Mouse (Mus musculus) liver, postnatal 0 days (tissue): ENCODE results near the gene Kcnn1. TPM values are rescaled to one million over a fixed set of nuclear protein-coding genes. Genes with fewer than 3 reads are reported as not detected.

Experiments used
- ATAC-seq: fragments of 200-750 bp; cut with Nextera tagmentation; 2 replicates; pipeline ENCODE4 v1.8.0; 2017; ENCODE audit warnings: mild to moderate bottlenecking, moderate library complexity
- DNase-seq: peaks from one replicate; pipeline ENCODE4 v3.0.0-alpha.2; 2016
- H3K27ac ChIP-seq: fragments of 300-500 bp; sonication (generic); 2 replicates; pipeline ENCODE4 v1.5.1; 2014; ENCODE audit warnings: antibody characterized with exemption, moderate library complexity, mild to moderate bottlenecking, low read depth
- H3K27me3 ChIP-seq: fragments of 300-500 bp; sonication (generic); 2 replicates; pipeline ENCODE4 v1.6.1; 2014; ENCODE audit warnings: low read length, control low read depth, mixed read lengths; ENCODE audit not compliant: insufficient read depth
- H3K36me3 ChIP-seq: fragments of 300-500 bp; sonication (generic); replicated peaks from 2 replicates; pipeline ENCODE4 v1.6.1; 2014; ENCODE audit warnings: mild to moderate bottlenecking, control low read depth, low read length, moderate library complexity, mixed read lengths; ENCODE audit not compliant: insufficient read depth
- H3K4me1 ChIP-seq: fragments of 300-500 bp; sonication (generic); 2 replicates; pipeline ENCODE4 v1.6.1; 2014; ENCODE audit warnings: antibody characterized with exemption, mild to moderate bottlenecking, control low read depth; ENCODE audit not compliant: insufficient read depth
- H3K4me2 ChIP-seq: fragments of 300-500 bp; sonication (generic); 2 replicates; pipeline ENCODE4 v1.6.1; 2014; ENCODE audit warnings: low read depth, mild to moderate bottlenecking, low read length, moderate library complexity, mixed read lengths
- H3K4me3 ChIP-seq: fragments of 300-500 bp; sonication (generic); 2 replicates; pipeline ENCODE4 v1.5.1; 2014; ENCODE audit warnings: low read depth, low read length
- H3K9ac ChIP-seq: fragments of 300-500 bp; sonication (generic); replicated peaks from 2 replicates; pipeline ENCODE4 v1.6.1; 2014; ENCODE audit warnings: mild to moderate bottlenecking, moderate library complexity
- H3K9me3 ChIP-seq: fragments of 300-500 bp; sonication (generic); 2 replicates; pipeline ENCODE4 v1.6.1; 2016; ENCODE audit warnings: mild to moderate bottlenecking, control low read depth, low read length, mixed read lengths
- CTCF ChIP-seq: sonication (generic); IDR thresholded peaks from 2 replicates; pipeline ENCODE4 v1.5.1; 2016; ENCODE audit warnings: antibody characterized with exemption, low read depth
- EP300 ChIP-seq: IDR thresholded peaks from 2 replicates; pipeline ENCODE4 v1.6.1; 2016; ENCODE audit warnings: antibody characterized with exemption, low read depth, mild to moderate bottlenecking
- WGBS: fragments of 180-500 bp; shearing (Covaris S2); extraction: QIAGEN DNeasy Blood & Tissue Kit; methylation state at CpG from one replicate; pipeline ENCODE4 v1.1.7; 2014; ENCODE audit not compliant: insufficient replicate concordance; 5-methylcytosine and 5-hydroxymethylcytosine counted together
- polyA plus RNA-seq: library from polyadenylated mRNA; unstranded; fragments of >200 nt; fragmentation: Nextera tagmentation; extraction: Ambion mirVana; gene quantifications from 2 replicates; pipeline ENCODE4 v1.2.1, GENCODE M21; 2015

Kcnn1 gene
- polyA plus RNA-seq, 1 experiment from 2014 or later, result 0.19 TPM

DNA sequence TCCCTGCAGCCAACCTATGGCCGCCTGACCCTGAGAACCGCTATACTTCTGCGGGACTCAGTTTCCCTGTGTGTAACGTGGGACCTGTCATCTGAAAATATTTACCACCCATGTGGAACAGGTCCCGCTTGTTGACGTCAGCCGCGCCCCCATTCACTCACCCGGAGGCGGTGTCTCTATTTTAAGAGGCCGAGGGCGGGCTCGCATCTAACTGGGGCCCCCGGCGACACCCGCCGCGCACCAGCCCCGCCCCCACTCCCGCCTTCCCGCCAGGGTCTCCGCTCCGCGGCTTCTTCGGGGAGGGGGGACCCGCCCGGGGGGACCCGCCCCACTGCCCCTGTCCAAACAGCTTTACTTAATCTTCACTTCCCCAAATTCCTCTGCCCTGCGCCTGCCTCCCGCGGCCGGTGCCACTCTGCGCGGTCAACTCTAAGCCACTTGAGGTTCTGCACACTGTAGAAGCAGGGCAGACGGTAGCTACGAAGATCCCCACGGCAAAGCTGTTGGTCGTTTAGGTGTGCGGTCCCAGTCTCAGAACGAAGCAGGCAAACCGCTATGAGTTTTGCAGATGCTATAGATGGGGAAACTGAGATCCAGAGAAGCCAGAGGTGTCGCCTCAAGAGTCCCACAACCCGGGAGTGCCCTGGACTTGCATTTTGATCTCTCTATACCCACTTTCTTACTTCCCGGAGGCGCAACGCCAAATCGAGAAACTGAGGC, 59.1 kb downstream of the Kcnn1 start:
- ATAC-seq (peak; percentile 22; the same call in 1 of the 2 replicates), DNase-seq (peak; percentile 78)
- Histone ChIP-seq H3K27ac (peak overlapping the region; percentile 84), H3K36me3 (0 out of 2 replicates have a peak, but pooled peaks cover 4% of the 10 kb centered on the region), H3K4me1 (peaks cover 74% of the 10 kb centered on the region), H3K4me2 (peak overlapping the region; percentile 97), H3K9me3 (no peaks in the 10 kb centered on the region), H3K4me3 (peak overlapping the region; percentile 73), H3K9ac (peak overlapping the region; percentile 72), H3K27me3 (peaks cover 7% of the 10 kb centered on the region)
- WGBS, result under 1% methylated on average over 41 of the region's 47 CpGs
- no peak for TF ChIP-seq CTCF
- no peak for TF ChIP-seq EP300

DNA sequence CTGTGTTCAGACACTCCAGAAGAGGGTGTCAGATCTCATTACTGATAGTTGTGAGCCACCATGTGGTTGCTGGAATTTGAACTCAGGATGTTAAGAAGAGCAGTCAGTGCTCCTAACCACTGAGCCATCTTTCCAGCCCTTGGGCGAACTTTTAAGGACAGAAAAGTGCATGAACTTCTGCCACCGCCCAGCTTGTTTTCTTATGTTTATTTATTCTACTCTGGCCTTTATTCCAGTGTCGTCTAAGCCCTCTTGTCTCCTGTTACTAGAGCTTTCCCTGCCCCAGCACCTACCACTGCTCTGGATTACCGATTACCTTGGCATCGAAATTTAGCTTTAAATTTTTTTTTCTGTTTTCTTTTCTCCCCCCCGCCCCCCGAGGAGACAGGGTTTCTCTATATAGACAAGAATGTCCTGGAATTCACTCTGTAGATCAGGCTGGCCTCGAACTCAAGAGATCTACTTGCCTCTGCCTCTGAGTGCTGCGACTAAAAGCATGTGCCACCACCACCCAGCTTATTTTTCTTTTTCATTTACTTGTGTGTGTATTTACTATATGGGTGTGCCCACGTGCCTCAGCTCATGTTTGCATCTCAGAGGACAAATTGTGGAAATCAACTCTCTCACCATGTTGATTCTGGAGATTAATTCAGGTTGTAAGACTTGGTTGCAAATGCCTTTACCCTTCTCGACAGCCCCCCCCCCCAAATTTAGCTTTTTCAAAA, 60.1 kb downstream of the Kcnn1 start:
- TF ChIP-seq CTCF (no peak), EP300 (no peak)
- no peak overlapping the region; the same call in 1 of the 2 replicates for H3K9ac ChIP-seq
- H3K9me3 ChIP-seq, result no peaks in the 10 kb centered on the region
- DNase-seq, result no peak
- peaks cover 12% of the 10 kb centered on the region for H3K27me3 ChIP-seq
- 69% methylated on average over 11 of the region's 11 CpGs for WGBS
- no peak for ATAC-seq
- peak overlapping the region; percentile 97 for H3K4me2 ChIP-seq
- peaks cover 69% of the 10 kb centered on the region for H3K4me1 ChIP-seq
- peak overlapping the region; percentile 84; the same call in 1 of the 2 replicates for H3K27ac ChIP-seq
- 0 out of 2 replicates have a peak overlapping the region, but pooled peaks have one; percentile 73 for H3K4me3 ChIP-seq
- H3K36me3 ChIP-seq, result 0 out of 2 replicates have a peak, but pooled peaks cover 4% of the 10 kb centered on the region

DNA sequence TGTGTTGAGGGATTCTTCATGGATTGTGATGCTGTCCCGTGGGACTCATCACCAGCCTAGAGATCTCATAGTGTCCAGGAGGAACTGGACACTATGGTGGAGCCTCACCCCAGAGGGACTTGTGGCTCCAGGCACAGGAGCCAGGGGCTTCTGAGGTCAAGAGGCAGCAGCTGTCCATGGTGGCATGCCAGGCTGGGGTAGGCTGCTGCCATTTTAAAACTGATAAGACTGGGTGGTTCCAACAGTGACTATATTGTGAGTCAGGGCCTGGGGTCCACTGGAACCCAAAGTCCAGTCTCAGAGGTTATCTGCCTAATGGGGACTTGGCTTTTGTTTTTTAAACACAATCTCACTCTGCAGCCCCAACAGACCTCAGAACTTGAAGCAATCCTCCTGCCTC, 61.2 kb downstream of the Kcnn1 start:
- H3K4me2 ChIP-seq, result no peak overlapping the region
- no peak for DNase-seq
- no peak overlapping the region for H3K9ac ChIP-seq
- H3K4me1 ChIP-seq, result peaks cover 69% of the 10 kb centered on the region
- no peak overlapping the region for H3K4me3 ChIP-seq
- no peaks in the 10 kb centered on the region for H3K9me3 ChIP-seq
- peaks cover 12% of the 10 kb centered on the region for H3K27me3 ChIP-seq
- H3K27ac ChIP-seq, result no peak overlapping the region
- no peak for ATAC-seq
- WGBS, result 55% methylated on average over 1 of the region's 1 CpGs
- TF ChIP-seq EP300, result no peak
- TF ChIP-seq CTCF, result no peak
- H3K36me3 ChIP-seq, result 0 out of 2 replicates have a peak, but pooled peaks cover 4% of the 10 kb centered on the region

DNA sequence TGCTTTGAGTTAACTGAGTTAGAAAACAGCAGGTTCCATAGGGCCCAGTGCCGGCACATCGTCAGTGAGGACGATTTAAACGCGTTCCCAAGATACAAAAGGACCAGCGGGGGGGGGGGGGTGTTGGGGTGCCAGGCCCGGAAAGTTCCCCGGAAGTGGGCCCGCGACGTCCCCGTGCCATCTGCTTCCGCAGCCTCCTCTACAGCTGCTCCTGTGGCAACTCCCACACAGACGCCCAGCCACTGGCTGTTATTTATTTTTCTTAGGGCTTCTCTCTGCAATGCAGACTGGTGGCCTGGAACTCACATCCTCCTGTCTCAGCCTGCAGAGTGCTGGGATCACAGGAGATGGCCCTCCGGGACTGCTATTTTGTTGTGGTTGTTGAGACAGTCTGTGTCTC, 61.9 kb downstream of the Kcnn1 start:
- no peak for ATAC-seq

DNA sequence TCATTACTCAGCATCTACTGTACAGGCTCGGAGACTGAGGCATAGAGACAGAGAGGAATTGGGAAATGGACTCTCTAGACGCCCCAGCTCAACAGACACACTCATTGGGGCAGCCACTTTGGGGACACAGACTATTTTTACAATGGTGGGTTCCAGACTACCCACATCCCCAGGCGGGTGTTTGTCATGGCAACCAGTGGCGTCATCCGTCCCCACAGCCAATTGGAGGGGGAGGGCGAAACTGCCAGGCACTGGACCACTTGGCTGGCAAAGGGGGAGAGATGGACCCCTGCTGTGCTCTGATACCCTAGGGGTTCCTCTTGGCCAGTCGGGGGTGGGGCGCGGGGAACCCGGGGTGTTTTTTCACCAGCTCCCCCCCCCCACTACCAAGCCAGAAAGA, 62.4 kb downstream of the Kcnn1 start:
- Histone ChIP-seq H3K9ac (no peak overlapping the region), H3K4me1 (peaks cover 71% of the 10 kb centered on the region), H3K4me3 (no peak overlapping the region), H3K36me3 (0 out of 2 replicates have a peak, but pooled peaks cover 4% of the 10 kb centered on the region), H3K27me3 (peaks cover 12% of the 10 kb centered on the region), H3K4me2 (peak overlapping the region; percentile 33; the same call in 1 of the 2 replicates), H3K9me3 (no peaks in the 10 kb centered on the region), H3K27ac (0 out of 2 replicates have a peak overlapping the region, but pooled peaks have one; percentile 41)
- no peak for DNase-seq
- 62% methylated on average over 9 of the region's 10 CpGs for WGBS
- TF ChIP-seq EP300, result no peak
- no peak for TF ChIP-seq CTCF
- no peak for ATAC-seq

More for the DNA sequence above, 61.9 kb downstream of the Kcnn1 start:
- Histone ChIP-seq H3K36me3 (0 out of 2 replicates have a peak, but pooled peaks cover 4% of the 10 kb centered on the region), H3K9me3 (no peaks in the 10 kb centered on the region), H3K9ac (no peak overlapping the region), H3K4me1 (peaks cover 70% of the 10 kb centered on the region), H3K27me3 (peaks cover 12% of the 10 kb centered on the region), H3K27ac (0 out of 2 replicates have a peak overlapping the region, but pooled peaks have one; percentile 41), H3K4me3 (no peak overlapping the region), H3K4me2 (peak overlapping the region; percentile 33)
- TF ChIP-seq EP300 (no peak), CTCF (no peak)
- WGBS, result 25% methylated on average over 15 of the region's 15 CpGs
- no peak for DNase-seq

- peak overlapping the region; percentile 62 for H3K4me3 ChIP-seq
- peak overlapping the region; percentile 93 for H3K4me2 ChIP-seq
- H3K27me3 ChIP-seq, result peaks cover 12% of the 10 kb centered on the region
- 0 out of 2 replicates have a peak, but pooled peaks cover 4% of the 10 kb centered on the region for H3K36me3 ChIP-seq
- ATAC-seq (peak; percentile 20), DNase-seq (peak; percentile 61)
- WGBS, result 15% methylated on average over 15 of the region's 15 CpGs
- no peaks in the 10 kb centered on the region for H3K9me3 ChIP-seq
- peaks cover 56% of the 10 kb centered on the region for H3K4me1 ChIP-seq
- peak overlapping the region; percentile 56 for H3K9ac ChIP-seq
- no peak for TF ChIP-seq CTCF
- TF ChIP-seq EP300, result peak; percentile 70
- H3K27ac ChIP-seq, result peak overlapping the region; percentile 92
These were observed 64.8 kb downstream of the Kcnn1 start for GRCm38 (mm10) chr8:70798281-70798680.
